Mouse (Mus musculus) heart, embryonic 12.5 days (tissue): ENCODE results near the gene Eif4b. TPM values are rescaled to one million over a fixed set of nuclear protein-coding genes. Genes with fewer than 3 reads are reported as not detected.
"Not testable (repeated sequence)": the region's sequence is repeated elsewhere in the genome, so short reads cannot be mapped to it uniquely, and the experiment has no call there.

Source experiments
- ATAC-seq: fragments of 200-750 bp; cut with Nextera tagmentation; 2 replicates; pipeline ENCODE4 v1.8.0; 2017; ENCODE audit warnings: moderate TSS enrichment, moderate library complexity; ENCODE audit not compliant: insufficient number of reproducible peaks, low FRiP score
- H3K27ac ChIP-seq: fragments of 300-500 bp; sonication (generic); 2 replicates; pipeline ENCODE4 v1.5.1; 2016; ENCODE audit warnings: mild to moderate bottlenecking, moderate library complexity; ENCODE audit not compliant: poor library complexity, severe bottlenecking
- H3K27me3 ChIP-seq: fragments of 300-500 bp; sonication (generic); replicated peaks from 2 replicates; pipeline ENCODE4 v1.6.1; 2016; ENCODE audit warnings: mild to moderate bottlenecking, moderate library complexity
- H3K36me3 ChIP-seq: fragments of 300-500 bp; sonication (generic); 2 replicates; pipeline ENCODE4 v1.6.1; 2016; ENCODE audit warnings: mild to moderate bottlenecking, moderate library complexity
- H3K4me1 ChIP-seq: fragments of 300-500 bp; sonication (generic); replicated peaks from 2 replicates; pipeline ENCODE4 v1.6.1; 2016; ENCODE audit warnings: mild to moderate bottlenecking
- H3K4me2 ChIP-seq: fragments of 300-500 bp; sonication (generic); 2 replicates; pipeline ENCODE4 v1.6.1; 2016; ENCODE audit warnings: mild to moderate bottlenecking, moderate library complexity
- H3K4me3 ChIP-seq: fragments of 300-500 bp; sonication (generic); 2 replicates; pipeline ENCODE4 v1.5.1; 2016; ENCODE audit warnings: mild to moderate bottlenecking
- H3K9ac ChIP-seq: fragments of 300-500 bp; sonication (generic); 2 replicates; pipeline ENCODE4 v1.6.1; 2016; ENCODE audit warnings: mild to moderate bottlenecking, moderate library complexity
- H3K9me3 ChIP-seq: fragments of 300-500 bp; sonication (generic); replicated peaks from 2 replicates; pipeline ENCODE4 v1.6.1; 2016; ENCODE audit warnings: mild to moderate bottlenecking, moderate library complexity
- WGBS: fragments of 180-500 bp; shearing (Covaris S2); methylation state at CpG from one replicate; pipeline ENCODE4 v1.1.7; 2016; 5-methylcytosine and 5-hydroxymethylcytosine counted together
- polyA plus RNA-seq: library from polyadenylated mRNA; unstranded; fragments of >200 nt; fragmentation: Nextera tagmentation; extraction: Ambion mirVana; gene quantifications from 2 replicates; pipeline ENCODE4 v1.2.1, GENCODE M21; 2016

Eif4b gene
- polyA plus RNA-seq, 1 experiment from 2014 or later: 80.2 TPM

DNA sequence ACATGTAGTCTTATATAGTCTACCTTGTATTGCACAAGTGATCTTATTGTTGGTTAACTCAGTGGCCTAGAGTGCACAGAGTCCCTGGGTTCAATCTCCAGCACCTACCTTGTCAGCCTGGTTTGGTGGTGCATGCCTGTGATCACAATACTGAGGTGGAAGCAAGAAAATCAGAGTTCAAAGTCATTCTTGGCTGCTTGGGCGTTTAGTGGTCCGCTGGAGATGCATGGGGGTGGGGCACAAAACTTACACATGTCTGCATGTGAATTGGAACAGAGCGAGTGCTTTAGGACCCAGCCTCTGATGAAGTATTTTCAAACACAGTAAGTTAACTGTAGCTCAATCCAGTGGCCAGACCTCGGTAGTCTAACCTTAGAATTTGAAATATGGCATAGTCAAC is 5.6 kb downstream of the Eif4b start:
- ATAC-seq: no peak
- Histone ChIP-seq H3K36me3 (peaks cover 22% of the 10 kb centered on the region), H3K27me3 (no peaks in the 10 kb centered on the region), H3K27ac (no peak overlapping the region), H3K4me2 (no peak overlapping the region), H3K4me1 (peaks cover 15% of the 10 kb centered on the region), H3K9ac (no peak overlapping the region), H3K4me3 (no peak overlapping the region), H3K9me3 (no peaks in the 10 kb centered on the region)
- WGBS: 74% methylated on average over 4 of the region's 4 CpGs

DNA sequence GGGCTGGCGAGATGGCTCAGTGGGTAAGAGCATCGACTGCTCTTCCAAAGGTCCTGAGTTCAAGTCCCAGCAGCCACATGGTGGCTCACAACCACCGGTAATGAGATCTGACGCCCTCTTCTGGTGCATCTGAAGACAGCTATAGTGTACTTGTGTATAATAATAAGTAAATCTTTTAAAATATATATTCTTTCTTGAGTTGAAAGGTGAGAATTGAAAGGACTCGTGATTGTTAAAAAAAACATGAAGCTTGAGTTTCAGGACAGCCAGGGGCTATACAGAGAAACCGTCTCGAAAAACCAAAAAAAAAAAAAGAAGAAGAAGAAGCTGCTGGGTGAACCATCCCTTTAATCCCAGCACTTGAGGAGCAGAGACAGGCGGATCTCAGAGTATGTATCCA is 6.4 kb downstream of the Eif4b start:
- 75% methylated on average over 8 of the region's 8 CpGs for WGBS
- not testable (repeated sequence) for H3K9ac ChIP-seq, H3K9me3 ChIP-seq, ATAC-seq, H3K4me2 ChIP-seq, H3K27ac ChIP-seq, H3K27me3 ChIP-seq, H3K4me3 ChIP-seq
- H3K4me1 ChIP-seq: peaks cover 12% of the 10 kb centered on the region
- H3K36me3 ChIP-seq: peaks cover 29% of the 10 kb centered on the region

DNA sequence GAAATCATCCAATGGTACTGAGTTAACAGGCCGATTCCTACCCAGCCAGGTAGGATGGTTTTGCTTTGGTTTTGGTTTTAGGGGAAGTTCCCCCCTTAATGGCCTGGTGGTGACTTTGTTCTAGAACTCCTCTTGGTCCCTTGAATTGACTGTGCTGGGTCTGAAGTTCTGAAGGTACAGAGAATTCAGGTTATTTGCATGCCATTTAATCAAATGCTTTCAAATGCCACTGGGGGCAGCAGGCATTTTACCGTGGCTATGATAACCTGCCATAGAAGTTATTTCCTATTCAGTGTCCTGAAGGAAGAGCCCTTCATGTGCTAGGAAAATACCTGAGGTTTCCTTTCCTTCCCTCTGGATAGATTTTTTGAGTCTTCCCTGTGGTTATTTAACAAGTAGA is 6.9 kb downstream of the Eif4b start:
- Histone ChIP-seq H3K9ac (no peak overlapping the region), H3K4me3 (no peak overlapping the region), H3K27me3 (no peaks in the 10 kb centered on the region), H3K4me2 (no peak overlapping the region), H3K27ac (no peak overlapping the region), H3K36me3 (peaks cover 32% of the 10 kb centered on the region), H3K4me1 (peaks cover 7% of the 10 kb centered on the region), H3K9me3 (no peaks in the 10 kb centered on the region)
- WGBS: 68% methylated on average over 2 of the region's 2 CpGs
- no peak for ATAC-seq

DNA sequence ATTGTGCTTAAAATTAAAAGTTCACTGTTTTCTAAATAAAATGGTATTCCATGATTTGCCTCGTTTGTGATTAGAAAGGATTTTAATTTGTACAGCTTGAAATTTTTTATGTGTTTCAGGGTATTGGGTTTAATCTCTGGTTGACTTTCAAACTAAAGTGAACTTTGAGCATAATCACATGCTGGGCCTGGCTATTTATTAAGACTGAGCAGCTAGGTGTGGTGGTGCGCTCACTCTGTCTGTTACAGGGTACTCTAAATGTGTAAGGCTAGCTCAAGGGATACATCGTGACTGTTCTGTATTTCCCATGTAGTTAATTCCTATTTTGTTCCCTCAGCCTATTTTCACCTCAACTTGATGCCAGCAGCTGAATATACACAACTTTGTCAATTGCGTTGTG is 8.6 kb downstream of the Eif4b start:
- Histone ChIP-seq H3K27me3 (no peaks in the 10 kb centered on the region), H3K4me3 (no peak overlapping the region), H3K4me1 (no peaks in the 10 kb centered on the region), H3K27ac (no peak overlapping the region), H3K4me2 (no peak overlapping the region), H3K9ac (no peak overlapping the region), H3K9me3 (no peaks in the 10 kb centered on the region), H3K36me3 (peaks cover 47% of the 10 kb centered on the region)
- WGBS: 85% methylated on average over 4 of the region's 4 CpGs
- ATAC-seq: no peak

DNA sequence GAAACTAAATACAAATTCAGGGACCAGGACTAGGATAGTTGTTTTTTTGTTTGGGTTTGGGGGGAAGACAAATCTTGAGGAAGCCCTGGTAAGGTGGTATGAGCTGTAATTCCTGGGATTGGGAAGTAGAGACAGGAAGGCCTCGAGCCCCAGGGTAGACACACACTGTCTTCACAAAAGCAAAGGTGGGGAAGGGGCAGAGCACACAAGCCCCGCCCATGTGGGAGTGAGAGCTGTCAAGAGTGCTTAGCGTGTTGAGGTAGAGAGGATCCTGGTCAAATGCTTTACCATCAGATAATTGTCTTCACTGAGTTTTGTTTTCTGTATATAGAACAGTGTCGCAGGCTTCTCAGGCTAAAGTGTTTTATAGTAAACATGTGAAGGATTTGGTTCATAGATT is 9.5 kb downstream of the Eif4b start:
- ATAC-seq: no peak
- H3K9me3 ChIP-seq: no peaks in the 10 kb centered on the region
- H3K27ac ChIP-seq: no peak overlapping the region
- 82% methylated on average over 4 of the region's 4 CpGs for WGBS
- H3K4me1 ChIP-seq: no peaks in the 10 kb centered on the region
- H3K4me3 ChIP-seq: no peak overlapping the region
- no peak overlapping the region for H3K9ac ChIP-seq
- no peak overlapping the region for H3K4me2 ChIP-seq
- H3K27me3 ChIP-seq: no peaks in the 10 kb centered on the region
- peaks cover 56% of the 10 kb centered on the region for H3K36me3 ChIP-seq

DNA sequence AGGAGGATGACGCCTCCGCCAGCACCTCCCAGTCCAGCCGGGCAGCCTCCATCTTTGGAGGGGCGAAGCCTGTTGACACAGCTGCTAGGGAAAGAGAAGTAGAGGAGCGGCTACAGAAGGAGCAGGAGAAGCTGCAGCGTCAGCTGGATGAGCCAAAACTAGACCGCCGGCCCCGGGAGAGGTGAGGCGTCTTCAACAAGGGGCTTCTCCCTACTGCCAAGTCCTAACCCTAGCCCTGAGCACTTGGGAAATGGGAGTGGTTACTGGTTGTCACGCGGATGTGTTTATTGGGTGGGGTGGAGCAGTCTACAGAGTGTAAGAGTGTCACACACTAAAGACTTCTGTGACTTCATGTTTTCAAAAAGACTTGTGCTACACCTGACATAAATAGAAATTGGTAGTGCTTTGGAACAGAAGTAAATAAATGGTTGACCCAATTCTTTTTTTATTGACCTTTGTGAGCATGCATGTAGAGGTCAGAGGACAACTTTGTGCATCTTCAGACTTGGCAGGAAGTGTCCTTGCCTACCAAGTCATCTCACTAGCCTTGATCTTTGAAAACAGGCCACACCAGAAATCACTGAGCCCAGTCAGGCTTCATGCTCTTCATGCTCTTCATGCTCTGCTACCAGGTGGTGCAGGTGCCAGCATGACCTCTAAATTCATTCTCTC is 16.5 kb downstream of the Eif4b start:
- 0 out of 2 replicates have a peak, but pooled peaks cover 2% of the 10 kb centered on the region for H3K4me1 ChIP-seq
- peaks cover 97% of the 10 kb centered on the region for H3K36me3 ChIP-seq
- ATAC-seq: no peak
- no peaks in the 10 kb centered on the region for H3K27me3 ChIP-seq
- no peaks in the 10 kb centered on the region for H3K9me3 ChIP-seq
- 86% methylated on average over 12 of the region's 12 CpGs for WGBS
- no peak overlapping the region for H3K4me3 ChIP-seq
- H3K9ac ChIP-seq: no peak overlapping the region
- no peak overlapping the region for H3K4me2 ChIP-seq
- no peak overlapping the region for H3K27ac ChIP-seq

DNA sequence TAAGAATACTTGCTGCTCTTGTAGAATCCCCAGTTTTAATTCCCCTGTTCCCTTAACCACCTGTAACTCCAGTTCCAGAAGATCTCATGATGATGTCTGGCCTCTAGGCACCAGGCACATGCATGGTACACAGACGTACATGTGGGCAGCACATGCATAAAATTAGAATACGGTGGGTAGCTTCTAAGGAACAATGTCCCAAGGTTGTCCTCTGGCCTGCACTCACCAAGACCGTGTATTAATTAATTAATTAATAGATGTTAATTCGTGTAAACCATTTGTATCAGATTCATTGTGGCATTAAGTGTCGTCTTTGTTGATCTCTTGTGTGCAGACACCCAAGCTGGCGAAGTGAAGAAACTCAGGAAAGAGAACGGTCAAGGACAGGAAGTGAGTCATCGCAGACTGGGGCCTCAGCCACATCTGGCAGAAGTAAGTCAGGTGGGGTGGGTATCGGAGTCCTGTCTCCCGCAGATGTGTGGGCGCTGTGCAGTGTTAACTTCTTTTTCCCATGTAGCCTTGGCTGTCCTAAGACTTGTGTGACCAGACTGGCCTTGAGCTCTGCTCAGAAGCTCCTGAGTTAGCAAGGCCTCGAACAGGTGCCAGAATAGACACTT is 17.6 kb downstream of the Eif4b start:
- WGBS: 64% methylated on average over 12 of the region's 12 CpGs
- no peak; the same call in 1 of the 2 replicates for ATAC-seq
- no peak overlapping the region for H3K9ac ChIP-seq
- H3K4me2 ChIP-seq: no peak overlapping the region
- no peaks in the 10 kb centered on the region for H3K27me3 ChIP-seq
- no peak overlapping the region for H3K27ac ChIP-seq
- no peaks in the 10 kb centered on the region for H3K9me3 ChIP-seq
- H3K4me3 ChIP-seq: no peak overlapping the region
- H3K36me3 ChIP-seq: peaks cover 98% of the 10 kb centered on the region
- 0 out of 2 replicates have a peak, but pooled peaks cover 2% of the 10 kb centered on the region for H3K4me1 ChIP-seq

DNA sequence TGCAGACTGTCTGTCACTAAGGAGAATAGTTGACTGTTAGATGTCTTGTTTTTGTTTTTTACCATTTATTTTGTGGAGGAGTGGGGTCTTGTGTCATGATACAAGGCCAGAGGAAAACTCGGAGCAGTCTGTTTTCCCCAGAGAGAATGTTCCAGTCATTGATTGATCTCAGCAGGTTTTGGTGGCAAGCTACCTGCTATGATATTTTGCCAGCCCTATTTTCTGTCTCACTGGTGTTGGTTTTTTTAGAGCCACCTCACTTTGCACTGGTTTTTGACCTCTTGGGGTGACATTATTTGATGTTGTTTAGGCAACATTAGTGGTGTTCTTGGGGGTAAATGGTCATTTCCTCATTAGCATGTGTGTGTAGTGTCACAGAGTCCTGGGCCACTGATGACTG is 18.1 kb downstream of the Eif4b start:
- H3K4me1 ChIP-seq: 0 out of 2 replicates have a peak, but pooled peaks cover 2% of the 10 kb centered on the region
- H3K27me3 ChIP-seq: no peaks in the 10 kb centered on the region
- H3K9ac ChIP-seq: no peak overlapping the region
- no peak overlapping the region for H3K4me3 ChIP-seq
- H3K4me2 ChIP-seq: no peak overlapping the region
- no peaks in the 10 kb centered on the region for H3K9me3 ChIP-seq
- H3K27ac ChIP-seq: no peak overlapping the region
- 76% methylated on average over 1 of the region's 1 CpGs for WGBS
- no peak for ATAC-seq
- H3K36me3 ChIP-seq: peaks cover 99% of the 10 kb centered on the region

DNA sequence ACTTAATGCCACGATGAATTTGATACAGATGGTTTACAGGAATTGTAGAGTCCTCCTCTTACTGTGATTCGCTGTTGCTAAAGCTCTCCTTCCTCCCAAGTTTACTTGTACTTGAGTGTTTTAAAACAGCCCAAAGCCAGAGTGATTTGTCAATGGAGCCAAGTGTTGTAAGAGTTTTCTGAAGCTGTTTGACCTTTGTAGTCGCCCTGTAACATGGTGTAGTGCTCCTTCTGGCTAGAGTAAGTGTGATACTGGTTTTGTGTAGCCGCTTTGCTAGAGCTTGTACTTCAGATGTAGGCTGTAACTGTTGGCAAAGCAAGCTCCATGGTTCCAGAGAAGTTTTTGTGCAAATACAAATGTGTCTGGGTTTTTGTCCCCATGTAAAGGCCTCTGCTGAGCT is 18.6 kb downstream of the Eif4b start:
- no peak overlapping the region for H3K4me2 ChIP-seq
- H3K36me3 ChIP-seq: peaks cover 97% of the 10 kb centered on the region
- H3K4me3 ChIP-seq: no peak overlapping the region
- H3K27me3 ChIP-seq: no peaks in the 10 kb centered on the region
- 84% methylated on average over 4 of the region's 4 CpGs for WGBS
- peaks cover 4% of the 10 kb centered on the region; the same call in 1 of the 2 replicates for H3K4me1 ChIP-seq
- ATAC-seq: no peak
- H3K9ac ChIP-seq: no peak overlapping the region
- no peaks in the 10 kb centered on the region for H3K9me3 ChIP-seq
- H3K27ac ChIP-seq: no peak overlapping the region

DNA sequence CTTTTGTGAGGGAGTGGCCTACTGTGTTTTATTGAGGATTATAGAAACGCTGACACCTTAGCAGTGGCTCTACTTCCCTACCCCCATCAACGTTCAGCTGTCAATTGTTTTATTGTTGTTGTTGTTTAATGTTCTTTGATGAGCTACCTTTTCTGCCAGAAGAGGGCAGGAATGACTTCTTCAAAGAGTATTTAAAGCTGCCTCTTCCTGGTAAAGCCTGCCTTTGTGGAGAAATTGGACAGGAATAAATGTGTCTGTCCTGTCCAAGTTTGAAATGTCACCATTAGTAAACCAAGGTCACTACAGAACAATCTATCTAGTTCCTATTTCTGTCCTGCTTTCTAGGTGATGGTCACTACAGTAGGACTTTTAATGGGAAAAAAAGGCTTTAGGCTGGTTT is 20.6 kb downstream of the Eif4b start:
- peaks cover 23% of the 10 kb centered on the region for H3K4me1 ChIP-seq
- H3K27ac ChIP-seq: no peak overlapping the region
- H3K4me3 ChIP-seq: no peak overlapping the region
- no peaks in the 10 kb centered on the region for H3K27me3 ChIP-seq
- H3K4me2 ChIP-seq: no peak overlapping the region
- ATAC-seq: no peak
- H3K9me3 ChIP-seq: no peaks in the 10 kb centered on the region
- peaks cover 89% of the 10 kb centered on the region for H3K36me3 ChIP-seq
- H3K9ac ChIP-seq: no peak overlapping the region
- WGBS: 78% methylated on average over 2 of the region's 2 CpGs

DNA sequence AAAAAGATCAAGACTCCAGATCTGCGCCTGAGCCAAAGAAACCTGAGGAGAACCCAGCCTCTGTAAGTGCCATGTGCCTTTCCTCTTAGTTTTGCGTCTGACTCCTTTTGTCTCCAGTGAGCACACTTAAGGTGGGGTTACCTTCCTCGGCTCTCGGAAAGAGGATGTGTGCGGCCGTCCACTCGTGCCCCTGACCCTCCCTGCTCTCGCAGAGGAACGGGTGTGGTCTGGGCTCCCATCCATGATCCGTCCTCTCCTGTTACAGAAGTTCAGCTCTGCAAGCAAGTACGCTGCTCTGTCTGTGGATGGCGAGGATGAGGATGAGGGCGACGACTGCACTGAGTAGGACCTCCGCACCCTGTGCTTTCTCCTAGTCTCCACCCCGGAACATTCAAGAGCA is 21.4 kb downstream of the Eif4b start:
- Histone ChIP-seq H3K4me1 (peaks cover 29% of the 10 kb centered on the region), H3K4me3 (no peak overlapping the region), H3K27me3 (no peaks in the 10 kb centered on the region), H3K27ac (no peak overlapping the region), H3K36me3 (peaks cover 80% of the 10 kb centered on the region), H3K4me2 (no peak overlapping the region), H3K9ac (no peak overlapping the region), H3K9me3 (no peaks in the 10 kb centered on the region)
- ATAC-seq: no peak
- 85% methylated on average over 16 of the region's 16 CpGs for WGBS
